Mouse (Mus musculus) stomach, postnatal 0 days (tissue): ENCODE results near the gene Epha4. TPM values are rescaled to one million over a fixed set of nuclear protein-coding genes. Genes with fewer than 3 reads are reported as not detected.

Experiments used
- ATAC-seq: fragments of 200-750 bp; cut with Nextera tagmentation; 2 replicates; pipeline ENCODE4 v1.8.0; 2017; ENCODE audit not compliant: low FRiP score, low TSS enrichment
- DNase-seq: peaks from one replicate; pipeline ENCODE4 v3.0.0-alpha.2; 2016; ENCODE audit warnings: low spot score
- H3K27ac ChIP-seq: fragments of 300-500 bp; sonication (generic); replicated peaks from 2 replicates; pipeline ENCODE4 v1.5.1; 2014; ENCODE audit warnings: mild to moderate bottlenecking, control low read depth
- H3K27me3 ChIP-seq: fragments of 300-500 bp; sonication (generic); 2 replicates; pipeline ENCODE4 v1.6.1; 2014; ENCODE audit warnings: low read length; ENCODE audit not compliant: control insufficient read depth, insufficient read depth
- H3K36me3 ChIP-seq: fragments of 300-500 bp; sonication (generic); 2 replicates; pipeline ENCODE4 v1.6.1; 2014; ENCODE audit warnings: low read length, mixed read lengths; ENCODE audit not compliant: control insufficient read depth, insufficient read depth
- H3K4me1 ChIP-seq: fragments of 300-500 bp; sonication (generic); replicated peaks from 2 replicates; pipeline ENCODE4 v1.6.1; 2014; ENCODE audit warnings: antibody characterized with exemption; ENCODE audit not compliant: control insufficient read depth, insufficient read depth
- H3K4me2 ChIP-seq: fragments of 300-500 bp; sonication (generic); replicated peaks from 2 replicates; pipeline ENCODE4 v1.6.1; 2014; ENCODE audit warnings: low read depth, mild to moderate bottlenecking, control low read depth, moderate library complexity
- H3K4me3 ChIP-seq: fragments of 300-500 bp; sonication (generic); 2 replicates; pipeline ENCODE4 v1.5.1; 2014; ENCODE audit warnings: low read depth, low read length, control low read depth
- H3K9ac ChIP-seq: fragments of 300-500 bp; sonication (generic); 2 replicates; pipeline ENCODE4 v1.6.1; 2014; ENCODE audit warnings: mild to moderate bottlenecking, low read length, control low read depth, mixed read lengths
- H3K9me3 ChIP-seq: fragments of 300-500 bp; sonication (generic); 2 replicates; pipeline ENCODE4 v1.6.1; 2016; ENCODE audit warnings: low read length; ENCODE audit not compliant: control insufficient read depth
- CTCF ChIP-seq: IDR thresholded peaks from 2 replicates; pipeline ENCODE4 v1.5.1; 2016; ENCODE audit warnings: antibody characterized with exemption, low read depth, mild to moderate bottlenecking, moderate library complexity
- EP300 ChIP-seq: optimal IDR thresholded peaks from 2 replicates; pipeline ENCODE3; 2016; ENCODE audit warnings: antibody characterized with exemption
- WGBS: fragments of 180-500 bp; shearing (Covaris S2); extraction: QIAGEN DNeasy Blood & Tissue Kit; methylation state at CpG from one replicate; pipeline ENCODE4 v1.1.7; 2014; 5-methylcytosine and 5-hydroxymethylcytosine counted together
- microRNA-seq: library from miRNA; unstranded; fragments of <30 nt; microRNA quantifications from one replicate; pipeline ENCODE4, GENCODE M21; 2016
- polyA plus RNA-seq: library from polyadenylated mRNA; unstranded; fragments of >200 nt; fragmentation: Nextera tagmentation; extraction: Ambion mirVana; gene quantifications from 2 replicates; pipeline ENCODE4 v1.2.1, GENCODE M21; 2015

Epha4 gene
- polyA plus RNA-seq, 1 experiment from 2014 or later: 5.4 TPM

DNA sequence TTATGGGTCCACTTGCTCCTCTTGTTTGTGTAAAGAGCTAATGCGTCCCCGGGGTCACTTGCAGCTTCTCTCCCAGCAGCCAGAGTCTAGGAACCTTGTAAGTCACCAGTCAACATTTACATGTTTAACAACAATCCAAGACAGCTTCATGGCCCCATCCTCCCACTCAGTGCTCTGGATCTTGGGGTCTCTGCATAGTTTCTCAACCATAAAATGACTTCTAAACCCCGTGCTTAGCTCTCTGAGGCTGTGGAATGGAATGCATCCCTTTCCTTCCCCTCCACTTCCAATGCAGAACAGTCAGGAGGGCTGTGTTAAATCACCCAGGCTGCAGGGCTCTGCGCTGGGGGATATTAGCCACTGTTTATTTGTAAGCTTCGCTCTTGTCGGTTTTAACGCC, 178.0 kb downstream of the Epha4 start:
- Histone ChIP-seq H3K27me3 (no peaks in the 10 kb centered on the region), H3K4me3 (no peak overlapping the region), H3K36me3 (no peaks in the 10 kb centered on the region), H3K27ac (no peak overlapping the region), H3K9ac (no peak overlapping the region), H3K4me1 (no peaks in the 10 kb centered on the region), H3K4me2 (no peak overlapping the region), H3K9me3 (no peaks in the 10 kb centered on the region)
- ATAC-seq (no peak), DNase-seq (no peak)
- TF ChIP-seq EP300: no peak
- TF ChIP-seq CTCF: no peak
- WGBS: 57% methylated on average over 7 of the region's 7 CpGs

DNA sequence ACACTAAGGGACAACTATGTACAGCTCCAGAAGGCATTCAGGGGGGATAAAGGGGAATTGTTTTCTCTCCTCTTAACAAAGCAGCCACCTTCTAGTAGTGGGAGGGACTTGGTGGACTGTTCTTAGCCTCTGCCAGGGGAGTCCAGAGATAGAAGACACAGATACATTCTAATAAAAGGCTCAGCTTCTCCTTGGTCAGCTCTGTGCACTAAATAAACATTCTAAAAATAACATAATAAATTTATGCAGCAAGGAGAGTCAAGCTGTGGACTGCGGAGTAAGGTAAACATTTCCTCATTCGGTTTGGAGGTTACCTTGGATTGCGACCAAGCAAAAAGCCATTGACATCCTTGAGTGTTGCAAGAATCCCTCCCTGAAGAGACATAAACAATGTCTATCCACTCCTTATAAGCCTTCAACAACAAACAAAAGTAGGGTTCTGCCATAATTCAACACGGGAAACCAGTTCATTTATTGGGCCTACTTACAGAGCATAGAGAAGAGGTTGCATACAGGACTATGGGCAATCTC, 196.2 kb downstream of the Epha4 start:
- 29% methylated on average over 4 of the region's 4 CpGs for WGBS
- DNase-seq (no peak), ATAC-seq (no peak)
- Histone ChIP-seq H3K9ac (no peak overlapping the region), H3K36me3 (no peaks in the 10 kb centered on the region), H3K4me2 (no peak overlapping the region), H3K9me3 (no peaks in the 10 kb centered on the region), H3K4me1 (no peaks in the 10 kb centered on the region), H3K4me3 (no peak overlapping the region), H3K27me3 (no peaks in the 10 kb centered on the region), H3K27ac (no peak overlapping the region)
- TF ChIP-seq EP300 (no peak), CTCF (no peak)

Small RNAs within 50 kb of the gene (microRNA-seq; reads per million reads assigned to microRNA genes)
- gene Mir6352: not detected
